Mouse (Mus musculus): ENCODE measurements around the gene Olfml2b.

The Olfml2b gene

DNA sequence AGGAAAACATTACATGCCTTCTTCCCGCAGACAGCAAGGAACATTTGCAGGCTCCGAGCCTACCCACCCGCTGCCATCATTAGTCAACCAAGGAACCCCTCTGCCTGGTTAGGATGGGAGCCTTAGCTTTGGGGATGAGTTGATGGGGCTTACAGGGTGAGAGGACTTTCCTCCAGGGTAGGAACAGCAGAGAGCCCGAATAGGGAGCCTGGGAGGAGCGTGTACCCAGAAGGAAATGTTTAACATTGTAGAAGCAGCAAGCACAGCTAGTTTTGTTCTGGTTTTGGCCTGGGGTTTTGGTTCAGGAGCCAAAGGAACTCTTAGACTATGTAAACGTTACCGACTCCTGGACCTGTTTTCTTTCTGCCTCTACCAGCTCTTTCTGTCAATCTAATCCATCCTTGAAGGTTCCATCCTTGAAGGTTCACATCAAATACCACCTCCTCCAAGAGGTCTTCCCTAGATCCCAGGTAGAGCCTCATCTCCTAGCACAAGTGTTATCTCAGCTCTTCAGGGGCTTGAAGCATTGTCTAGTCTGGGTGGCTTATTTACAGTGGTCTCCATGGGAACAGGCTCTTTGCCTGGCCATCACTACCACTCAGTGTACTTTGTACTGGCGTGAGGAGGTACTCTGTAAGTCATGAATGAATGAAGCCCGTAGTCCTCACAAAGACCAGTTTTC lies 2.4 kb downstream of the Olfml2b start:
- DNase-seq (ENCODE audit: low spot score in 2 of 2) = no peak

DNA sequence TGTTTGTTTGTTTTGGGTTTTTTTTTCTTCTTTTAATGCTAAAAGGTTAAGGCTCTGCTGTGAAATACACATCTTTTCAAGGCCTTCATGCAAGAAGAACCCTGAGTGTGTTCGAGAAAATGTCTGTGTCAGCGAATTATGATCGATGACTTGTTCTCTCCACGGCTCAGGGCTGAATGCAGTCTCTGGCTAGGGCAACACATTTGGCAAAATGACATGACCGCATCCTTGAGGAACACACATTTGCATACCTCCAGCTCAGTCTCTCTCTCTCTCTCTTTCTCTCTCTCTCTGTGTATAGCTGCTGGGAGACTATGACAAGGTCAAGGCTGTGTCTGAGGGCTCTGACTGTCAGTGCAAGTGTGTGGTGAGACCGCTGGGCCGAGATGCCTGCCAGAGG lies 3.0 kb downstream of the Olfml2b start:
- no peak for DNase-seq (ENCODE audit: low spot score in 2 of 2)

GRCm38 (mm10) chr1:170647971-170648514 lies 3.7 kb downstream of the Olfml2b start:
- DNase-seq (ENCODE audit: low spot score in 2 of 2) = no peak

DNA sequence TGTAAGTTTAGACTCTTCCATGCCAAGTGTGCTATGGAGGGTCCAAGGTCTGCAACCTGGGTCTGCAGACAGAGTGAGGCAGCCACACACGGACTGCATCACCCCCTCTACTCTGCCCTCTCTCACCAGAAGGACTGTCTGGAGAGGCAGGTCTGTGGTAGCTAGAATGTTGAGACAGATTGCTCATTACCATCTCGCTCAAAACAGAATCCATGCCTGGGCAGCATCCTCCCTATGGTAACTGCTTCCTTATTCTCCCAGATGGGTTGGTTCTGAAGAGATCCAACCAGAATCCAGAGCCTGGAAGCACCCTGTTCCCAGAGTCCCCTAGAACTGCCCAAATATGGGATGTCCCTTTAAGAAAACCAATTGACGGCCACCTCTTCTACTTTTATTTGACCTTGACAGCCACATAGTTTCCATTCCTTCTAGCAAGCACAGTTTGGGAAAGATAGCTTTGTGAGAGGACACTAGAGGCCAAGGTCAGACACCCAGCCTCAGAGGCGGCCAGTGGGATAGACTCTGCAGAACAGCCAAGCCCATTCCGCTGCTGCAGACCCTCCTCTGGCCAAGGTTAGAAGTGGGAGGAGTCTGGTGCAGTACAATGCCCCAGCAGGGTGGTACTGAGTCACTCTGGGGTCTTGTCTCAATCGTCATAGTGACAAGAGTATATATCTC lies 6.9 kb downstream of the Olfml2b start:
- no peak for DNase-seq (ENCODE audit: low spot score in 2 of 2)

DNA sequence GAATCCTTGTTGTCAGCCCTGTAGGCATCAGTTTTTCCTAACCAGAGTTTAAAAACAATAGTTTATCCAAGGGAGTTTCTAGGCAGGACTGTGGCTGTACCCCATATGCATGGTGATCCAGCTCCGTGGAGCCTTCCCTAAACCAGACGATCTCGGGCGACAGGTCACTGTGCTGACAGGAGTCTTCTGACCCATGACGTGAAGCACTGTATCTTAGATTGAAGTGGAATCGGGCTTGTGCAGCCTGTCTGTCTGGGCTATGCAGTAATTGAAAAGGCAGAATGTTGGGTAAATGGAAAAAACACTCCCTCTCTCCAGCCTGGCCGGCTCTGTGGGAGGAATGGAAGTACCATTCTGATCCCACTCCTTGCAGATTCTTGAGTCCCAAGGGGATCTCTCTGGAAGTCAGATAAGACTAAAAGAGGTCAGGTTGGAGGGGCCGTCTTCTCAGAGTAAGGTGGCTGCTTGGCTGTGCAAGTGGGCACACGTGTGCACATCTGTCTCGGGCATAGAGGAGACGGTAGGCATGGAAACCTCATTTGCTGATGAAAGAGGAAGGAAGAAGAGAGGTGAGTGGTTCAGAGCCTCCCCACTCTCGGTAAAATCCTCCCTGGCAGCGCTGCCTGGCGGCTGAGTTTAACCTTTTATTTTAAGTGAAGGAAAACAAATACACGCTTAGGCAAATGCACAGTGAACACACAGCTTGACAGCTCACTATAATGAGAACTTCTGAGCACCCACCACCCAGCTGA lies 7.8 kb downstream of the Olfml2b start:
- DNase-seq (ENCODE audit: low spot score in 2 of 2) = no peak

DNA sequence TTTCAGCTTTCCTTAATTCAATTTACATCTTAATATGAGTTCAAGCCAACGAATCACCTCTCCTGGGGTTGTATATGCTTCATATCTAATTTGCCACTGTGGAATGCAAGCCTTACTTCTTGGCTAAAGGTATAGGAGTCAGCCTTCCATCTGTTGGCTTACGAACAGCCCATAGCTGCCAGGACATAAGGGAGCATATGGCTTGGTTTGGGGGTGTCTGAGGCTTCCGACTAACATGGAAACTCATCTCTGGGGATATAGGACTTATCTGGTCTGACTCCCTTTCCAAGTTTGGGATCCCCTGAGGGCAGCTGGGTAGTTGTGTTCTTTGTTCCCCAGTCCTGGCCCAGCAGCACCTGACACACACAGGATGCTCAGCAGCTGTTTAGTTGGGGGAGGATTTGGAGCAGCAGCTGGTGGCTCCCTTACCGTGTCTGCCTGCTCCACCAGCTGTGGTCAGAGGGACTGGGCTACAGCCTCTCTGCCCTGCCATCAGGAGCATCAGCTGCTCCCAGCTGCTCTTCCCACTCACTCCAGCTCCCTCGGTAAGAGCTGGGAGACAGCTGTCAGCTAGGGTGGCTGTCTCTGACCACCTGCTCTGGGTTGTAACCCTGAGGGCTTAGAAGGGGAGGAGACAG lies 11.1 kb downstream of the Olfml2b start:
- DNase-seq (ENCODE audit: low spot score in 2 of 2) = no peak

- DNase-seq (ENCODE audit: low spot score in 2 of 2) = no peak
Observed at GRCm38 (mm10) chr1:170656518-170657227, 12.3 kb downstream of the Olfml2b start.

- no peak for DNase-seq (ENCODE audit: low spot score in 2 of 2)
Observed at GRCm38 (mm10) chr1:170657228-170657521, 12.8 kb downstream of the Olfml2b start.

DNA sequence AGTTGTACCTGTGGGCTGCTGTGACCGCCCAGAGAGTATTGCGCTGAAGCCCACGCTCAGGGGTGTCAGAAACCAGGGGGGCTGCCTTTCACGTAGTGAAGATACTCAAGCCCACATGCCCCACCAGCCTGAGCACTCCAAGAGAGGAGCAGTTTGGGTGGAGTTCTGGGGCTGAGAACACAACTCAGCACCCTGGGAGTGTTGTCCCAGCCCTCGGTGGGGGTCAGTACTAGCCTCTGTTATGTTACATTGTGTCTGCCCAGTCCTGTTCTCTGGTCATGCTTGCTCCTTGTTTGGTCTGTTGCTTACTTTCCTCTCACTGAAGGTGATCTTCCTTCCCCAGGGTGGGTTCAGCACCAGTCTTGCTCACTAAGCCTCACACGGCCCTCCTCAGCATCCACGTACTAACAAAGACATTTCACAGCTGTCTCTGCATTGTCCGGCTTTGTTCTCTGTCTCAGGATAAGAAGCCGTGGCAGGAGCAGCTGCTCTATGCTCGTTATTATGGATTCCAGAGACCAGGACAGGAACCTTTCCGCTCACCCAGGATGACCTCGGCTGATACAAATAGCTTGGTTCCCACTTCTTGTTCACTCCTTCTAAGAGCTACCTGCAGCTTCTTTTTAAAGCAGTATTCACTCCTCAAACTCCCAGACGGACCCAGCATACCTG lies 13.4 kb downstream of the Olfml2b start:
- DNase-seq (ENCODE audit: low spot score in 2 of 2) = no peak

- no peak for DNase-seq (ENCODE audit: low spot score in 2 of 2)
Observed at GRCm38 (mm10) chr1:170659260-170659659, 14.9 kb downstream of the Olfml2b start.

GRCm38 (mm10) chr1:170664620-170665185 lies 20.4 kb downstream of the Olfml2b start:
- no peak for DNase-seq (ENCODE audit: low spot score in 2 of 2)

DNA sequence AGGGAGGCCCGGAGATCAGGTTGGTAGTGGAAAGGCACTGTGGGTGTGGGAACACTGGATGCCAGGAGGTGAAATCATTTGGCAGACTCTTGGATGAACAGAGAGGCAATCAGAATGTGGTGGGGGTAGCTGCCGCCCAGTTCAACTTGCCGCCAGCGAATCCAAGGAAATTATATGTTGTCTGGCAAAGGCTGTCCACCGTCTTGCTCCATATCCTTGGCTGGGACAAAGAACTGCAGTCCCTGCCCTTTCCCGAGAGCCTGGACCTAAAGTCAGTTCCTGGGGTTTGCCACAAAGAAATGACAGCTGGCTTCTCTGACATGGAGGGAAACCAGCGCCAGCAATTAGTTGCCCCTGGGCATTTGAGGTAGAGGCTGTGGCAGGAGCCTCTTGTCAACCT lies 20.9 kb downstream of the Olfml2b start:
- no peak for DNase-seq (ENCODE audit: low spot score in 2 of 2)

- DNase-seq (ENCODE audit: low spot score in 2 of 2) = no peak
Observed at GRCm38 (mm10) chr1:170674184-170674775, 29.9 kb downstream of the Olfml2b start.

GRCm38 (mm10) chr1:170677681-170678080 lies 33.3 kb downstream of the Olfml2b start:
- no peak for DNase-seq (ENCODE audit: low spot score in 2 of 2)

DNA sequence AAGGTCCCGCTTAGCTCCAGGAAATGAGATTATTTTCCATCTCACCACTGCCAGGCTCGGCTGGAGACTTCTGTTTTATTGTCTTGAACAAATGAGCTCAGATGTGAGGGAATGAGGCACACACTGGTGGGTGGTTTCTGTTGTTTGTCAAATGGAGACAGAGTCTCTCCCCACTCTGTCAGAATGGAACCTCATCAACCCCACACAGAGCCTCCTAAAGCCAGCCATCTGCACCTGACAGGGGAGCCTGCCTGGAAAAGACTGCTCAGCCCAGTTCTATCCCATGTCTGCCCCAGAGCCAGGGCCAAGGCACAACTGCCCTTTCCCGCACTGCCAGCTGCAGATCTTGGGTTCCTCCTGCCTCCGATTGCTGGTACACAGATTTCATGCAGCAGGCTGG lies 34.5 kb downstream of the Olfml2b start:
- DNase-seq (ENCODE audit: low spot score in 2 of 2) = no peak

DNA sequence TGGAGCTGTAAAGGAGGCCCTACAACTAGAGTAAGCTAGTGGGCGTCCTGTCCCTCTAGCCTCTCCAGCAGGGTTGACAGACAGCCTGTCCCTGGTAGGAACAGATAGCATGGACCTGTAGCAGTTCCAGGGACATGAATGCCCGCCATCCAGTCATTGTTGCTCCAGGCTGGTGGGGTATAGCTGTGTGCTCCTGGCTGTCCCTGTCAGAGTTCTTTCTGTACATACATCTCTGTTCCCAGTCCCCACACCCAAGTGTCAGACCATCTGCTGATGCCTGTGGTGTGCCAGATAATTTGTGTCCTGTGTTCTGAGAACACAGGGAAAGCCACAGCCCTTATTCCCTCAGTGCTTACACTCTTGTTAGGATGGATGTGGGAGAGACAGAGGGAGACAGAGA lies 35.3 kb downstream of the Olfml2b start:
- no peak for DNase-seq (ENCODE audit: low spot score in 2 of 2)

- no peak for DNase-seq (ENCODE audit: low spot score in 2 of 2)
Observed at GRCm38 (mm10) chr1:170683863-170684262, 39.5 kb downstream of the Olfml2b start.

DNA sequence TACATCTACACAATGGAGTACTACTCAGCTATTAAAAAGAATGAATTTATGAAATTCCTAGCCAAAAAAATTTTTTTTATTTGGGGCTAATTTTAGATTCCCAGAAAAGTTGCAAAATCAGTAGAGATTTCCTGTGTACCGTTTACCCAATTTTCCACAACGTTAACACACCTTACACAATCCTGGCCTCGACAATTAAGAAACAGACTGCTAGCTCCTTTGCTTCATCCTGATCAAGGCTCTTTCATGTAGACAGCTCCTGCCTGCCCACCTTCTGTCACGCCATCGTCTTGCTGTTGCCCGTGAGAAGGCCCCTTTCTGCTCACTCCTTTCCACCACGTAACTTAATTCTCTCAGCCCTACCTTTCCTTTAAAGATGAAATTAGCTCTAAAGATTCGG lies 45.4 kb downstream of the Olfml2b start:
- DNase-seq (ENCODE audit: low spot score in 2 of 2) = no peak

DNA sequence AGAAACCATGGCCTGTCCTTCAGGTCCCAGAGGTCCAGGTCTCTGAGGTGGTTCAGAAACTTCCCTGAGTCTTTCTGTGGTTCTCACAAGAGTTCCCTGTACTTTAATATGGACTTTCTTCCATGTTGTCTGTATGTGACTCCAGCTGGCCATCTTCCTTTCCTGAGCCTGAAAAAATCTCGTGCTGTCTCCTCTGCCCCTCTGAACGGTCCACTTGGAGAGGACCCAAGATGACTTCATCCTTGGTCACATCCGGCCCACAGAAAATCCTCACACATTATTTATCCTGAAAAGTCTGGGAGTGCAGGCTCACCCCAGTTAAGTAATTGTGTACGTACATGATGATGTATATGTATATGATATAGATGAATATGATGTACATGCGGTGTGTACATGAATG lies 47.0 kb downstream of the Olfml2b start:
- DNase-seq (ENCODE audit: low spot score in 2 of 2) = no peak

DNA sequence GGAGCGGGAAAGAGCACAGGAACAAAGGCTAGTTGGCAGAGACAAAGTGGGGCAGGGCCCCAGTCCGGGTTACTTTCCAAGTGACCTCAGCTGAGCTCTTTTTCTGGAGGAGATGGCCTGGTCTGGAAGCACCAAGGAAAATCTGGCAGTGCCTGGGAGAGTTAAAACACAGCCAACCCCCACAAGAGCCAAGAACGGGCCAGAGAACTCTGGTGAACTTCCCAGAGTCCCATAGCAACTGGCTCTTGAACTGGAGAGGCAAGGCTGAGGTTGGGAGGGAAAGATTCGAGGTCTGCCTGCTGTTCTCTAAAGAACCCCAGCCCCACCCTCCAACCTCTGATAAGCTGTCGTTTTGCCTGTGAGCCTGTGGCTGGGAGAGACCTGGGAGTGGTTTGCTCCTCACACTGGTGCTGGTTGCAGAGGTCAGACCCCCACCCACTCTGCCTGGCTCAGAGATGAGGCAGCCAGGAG lies 50.5 kb downstream of the Olfml2b start:
- DNase-seq (ENCODE audit: low spot score in 2 of 2) = no peak
